Mouse (Mus musculus) ovary, postnatal 14 days (tissue): Measurements from ENCODE around the gene Ccser1.
"Not testable (repeated sequence)": the region's sequence is repeated elsewhere in the genome, so short reads cannot be mapped to it uniquely, and the experiment has no call there.

ENCODE experiments used
- DNase-seq: peaks from one replicate; pipeline ENCODE4 v3.0.0; 2022; ENCODE audit warnings: low spot score

Gene Ccser1

DNA sequence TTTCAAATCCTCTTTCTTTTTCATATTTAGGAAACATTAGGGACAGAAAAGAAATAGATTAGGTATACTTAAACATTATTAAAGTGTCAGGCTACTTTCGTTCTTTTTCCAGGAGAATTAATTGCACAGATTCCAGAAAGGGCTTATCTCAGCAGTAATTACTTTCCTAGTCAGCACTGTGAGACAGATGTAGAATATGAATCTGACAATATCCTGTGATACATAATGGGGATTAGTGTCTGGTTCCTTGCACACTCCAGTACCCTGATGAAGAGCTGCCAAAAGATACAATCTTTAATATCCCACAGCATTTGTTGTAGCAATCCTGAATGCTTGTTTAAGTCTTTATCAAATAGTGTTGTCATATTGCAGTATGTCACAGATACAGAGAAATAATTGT lies 548.9 kb downstream of the Ccser1 start:
- DNase-seq, result no peak

DNA sequence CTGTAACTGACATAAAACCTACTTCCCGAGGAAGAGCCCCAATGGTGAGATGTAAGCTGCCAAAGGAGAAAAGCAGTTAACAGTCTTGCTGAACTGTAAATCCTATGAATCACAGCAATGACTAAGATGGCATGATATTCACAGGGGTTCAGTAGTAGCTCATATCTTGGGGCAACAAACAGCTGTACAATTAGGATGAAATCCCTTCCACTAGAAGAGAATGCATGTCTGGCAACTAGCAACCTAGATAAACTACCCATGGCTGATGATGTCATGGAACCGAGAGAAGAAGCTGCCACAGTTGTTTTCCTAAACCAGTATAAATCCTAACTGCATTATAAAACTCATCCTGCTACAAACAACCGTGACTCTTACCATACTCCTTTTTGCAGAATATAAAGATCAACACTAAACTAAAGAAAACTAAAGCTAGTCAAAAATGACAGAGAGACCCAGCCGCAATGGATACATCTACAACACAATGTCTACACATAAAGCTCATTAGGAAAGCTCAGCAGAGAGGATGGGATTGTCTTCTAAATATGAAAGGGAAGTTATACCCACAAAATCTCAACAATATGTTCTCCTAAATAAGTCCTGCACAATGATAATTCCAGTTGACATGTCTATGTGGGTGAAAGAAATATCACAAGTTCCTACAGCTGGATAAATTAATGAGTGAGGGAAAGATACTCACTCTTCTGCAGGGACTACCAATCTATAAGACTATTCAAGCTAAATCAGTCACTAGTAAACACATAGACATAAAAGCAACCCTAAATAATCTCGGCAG lies 550.2 kb downstream of the Ccser1 start:
- no peak for DNase-seq

DNA sequence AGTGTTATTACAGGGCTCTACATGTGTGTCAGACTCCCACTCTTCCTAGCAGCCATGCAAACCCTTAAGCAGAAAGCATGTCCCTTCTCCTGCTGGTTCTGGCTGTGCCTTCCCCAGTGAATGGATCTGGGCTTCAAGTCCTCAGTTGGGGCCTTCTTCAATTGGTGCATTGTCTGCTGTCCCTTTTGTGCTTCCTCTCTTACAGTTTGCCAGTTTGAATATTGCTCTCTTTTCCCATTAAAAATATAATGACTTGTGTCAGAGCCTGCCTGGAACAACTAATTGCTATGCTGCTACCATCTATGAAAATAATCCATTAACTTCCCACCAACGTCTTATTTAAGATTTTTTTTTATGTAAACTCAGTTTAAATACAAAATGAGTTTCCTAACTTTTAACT lies 566.2 kb downstream of the Ccser1 start:
- no peak for DNase-seq

DNA sequence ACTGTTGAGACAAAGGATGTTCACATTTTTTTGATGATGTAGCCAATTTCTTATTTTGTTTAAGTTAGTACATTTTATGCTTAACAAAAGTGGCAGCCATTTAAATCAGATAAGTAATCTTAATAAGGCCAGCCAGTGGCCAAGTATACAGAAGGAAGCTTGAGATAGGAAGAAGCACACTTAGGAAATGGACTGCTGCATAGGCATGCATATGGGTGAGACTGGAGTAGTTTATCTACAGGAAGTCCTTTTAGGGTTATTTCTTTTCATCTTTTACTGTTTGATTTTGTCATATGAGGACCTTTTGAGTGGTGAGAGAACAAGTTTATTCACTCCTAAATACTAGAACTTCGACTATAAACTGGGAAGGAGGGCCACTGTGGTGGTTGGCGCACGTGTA lies 582.0 kb downstream of the Ccser1 start:
- DNase-seq, result no peak

DNA sequence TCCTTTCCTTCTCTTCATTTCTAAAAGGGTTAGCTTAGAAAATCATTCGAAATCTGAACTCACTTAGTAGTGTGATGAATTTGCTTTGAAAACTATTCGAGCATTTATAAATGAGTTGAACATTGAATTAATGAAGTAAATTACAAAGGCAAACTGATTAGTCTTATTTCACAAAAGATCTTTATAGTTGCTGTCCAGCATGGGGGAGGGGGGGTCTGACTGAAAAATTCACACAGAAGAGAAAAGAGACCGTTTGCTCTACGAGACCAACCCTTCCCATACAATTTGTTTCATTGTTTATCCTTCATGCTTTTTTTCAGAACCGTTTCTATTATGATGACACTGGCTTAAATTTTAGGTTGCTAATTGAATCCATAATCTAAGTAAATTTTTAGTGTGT lies 583.3 kb downstream of the Ccser1 start:
- no peak for DNase-seq

DNA sequence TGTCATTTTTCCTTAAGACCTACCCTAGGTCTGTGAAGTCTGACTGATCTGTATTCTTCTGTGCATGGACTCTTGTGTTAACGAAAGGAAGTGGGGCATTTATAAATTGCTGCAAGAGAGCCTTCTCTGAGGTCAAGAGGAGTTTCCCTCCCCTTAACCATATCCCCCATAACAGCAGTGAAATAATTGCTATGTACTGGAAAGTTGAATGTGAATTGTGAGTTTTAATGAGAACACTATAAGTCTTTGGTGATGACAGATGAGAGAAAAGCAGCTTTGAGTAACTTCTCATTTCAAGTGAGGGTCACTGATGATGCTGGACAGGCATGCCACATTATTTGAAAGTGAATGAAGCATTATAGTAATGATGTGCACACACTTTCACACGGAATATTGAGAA lies 585.7 kb downstream of the Ccser1 start:
- no peak for DNase-seq

DNA sequence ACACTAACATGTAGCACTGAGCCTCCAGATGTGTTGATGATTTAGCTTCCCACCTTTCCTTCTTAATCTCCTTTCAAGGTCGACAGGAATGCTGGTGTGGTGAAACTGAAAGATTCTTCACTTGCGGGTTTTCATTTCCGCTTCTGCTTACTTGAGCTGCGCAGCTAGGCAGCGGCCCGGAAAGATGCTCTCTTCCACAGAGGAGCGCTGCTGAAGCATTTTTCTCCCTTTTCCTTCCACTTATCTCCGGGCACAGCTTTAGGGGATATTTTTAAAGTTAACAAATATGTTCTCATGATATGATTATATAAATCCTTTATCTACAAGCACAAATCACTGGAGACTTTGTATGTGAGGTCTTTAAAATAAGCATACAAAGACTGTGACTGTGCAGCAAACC lies 587.0 kb downstream of the Ccser1 start:
- no peak for DNase-seq

DNA sequence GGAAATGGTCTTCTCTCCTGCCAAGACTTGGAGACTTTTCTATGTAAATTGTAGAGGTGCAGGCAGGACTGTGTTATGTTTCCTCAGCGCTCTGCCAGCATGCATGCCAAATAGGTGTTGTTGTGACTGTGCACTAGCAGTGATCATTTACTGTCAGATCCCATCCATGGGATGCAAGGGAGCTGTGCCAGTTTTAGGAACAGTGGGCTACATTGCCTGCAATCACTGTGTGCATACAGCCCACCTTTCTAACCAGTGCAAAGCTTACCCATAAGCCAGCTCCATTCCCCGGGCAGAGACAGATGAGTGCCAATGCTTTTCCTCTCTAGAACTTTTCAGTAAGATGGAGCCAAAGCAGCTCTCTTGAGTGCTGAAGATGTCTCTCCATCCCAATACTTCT lies 606.6 kb downstream of the Ccser1 start:
- DNase-seq, result no peak

DNA sequence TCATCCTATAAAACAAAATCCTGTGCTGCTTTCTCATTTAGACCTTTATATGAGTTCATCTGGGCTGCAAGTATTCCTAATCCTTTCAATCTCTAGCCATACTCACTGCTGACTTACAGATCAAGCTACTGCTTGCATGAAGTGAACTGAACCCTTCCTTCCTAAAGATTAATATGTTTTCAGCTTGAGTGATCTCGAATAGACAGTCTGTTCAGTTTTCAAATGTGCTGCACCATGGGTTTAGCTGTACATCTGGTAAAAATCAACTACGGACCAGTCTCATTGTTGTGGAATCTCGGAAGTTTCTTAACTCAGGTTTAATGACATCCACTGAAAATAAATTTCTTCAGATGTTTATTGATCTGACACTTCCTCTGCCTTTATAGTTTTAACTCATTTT lies 620.8 kb downstream of the Ccser1 start:
- DNase-seq, result no peak

DNA sequence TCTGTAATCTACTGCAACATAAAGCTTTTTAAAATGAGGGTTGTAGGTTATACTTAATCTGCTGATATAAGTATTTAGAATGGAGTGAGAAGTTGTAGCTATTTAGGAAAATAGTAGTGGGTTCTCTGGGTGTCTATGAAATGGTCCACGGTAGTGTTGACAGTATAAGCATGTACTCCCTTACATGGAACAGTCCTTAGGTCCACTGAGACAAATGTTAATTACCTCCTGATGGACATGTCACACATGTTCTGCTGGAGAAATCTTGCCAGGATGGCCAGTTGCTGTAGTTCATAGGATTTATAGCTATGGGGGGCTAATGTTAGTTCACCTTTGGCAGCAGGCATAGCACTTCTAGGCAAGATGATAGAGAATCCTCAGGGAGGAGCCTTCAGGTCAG lies 625.4 kb downstream of the Ccser1 start:
- DNase-seq, result no peak

DNA sequence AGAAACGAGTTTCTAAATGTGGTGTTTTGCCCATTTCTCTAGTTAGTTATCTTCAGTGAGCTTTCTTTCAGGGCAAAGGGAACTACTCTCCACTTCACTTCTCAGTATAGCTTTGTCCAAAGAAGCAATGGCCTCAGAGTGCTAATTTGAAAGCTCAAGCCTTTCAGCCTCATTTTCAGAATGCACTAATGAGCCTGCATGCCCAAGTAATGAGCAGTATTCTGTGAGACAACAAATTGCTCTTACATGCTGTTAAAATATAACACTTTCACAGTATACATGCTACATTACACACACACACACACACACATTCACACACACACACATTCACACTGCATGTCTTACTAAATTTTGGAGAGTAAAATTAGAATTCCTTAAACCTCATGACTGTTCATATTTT lies 637.6 kb downstream of the Ccser1 start:
- DNase-seq, result no peak

DNA sequence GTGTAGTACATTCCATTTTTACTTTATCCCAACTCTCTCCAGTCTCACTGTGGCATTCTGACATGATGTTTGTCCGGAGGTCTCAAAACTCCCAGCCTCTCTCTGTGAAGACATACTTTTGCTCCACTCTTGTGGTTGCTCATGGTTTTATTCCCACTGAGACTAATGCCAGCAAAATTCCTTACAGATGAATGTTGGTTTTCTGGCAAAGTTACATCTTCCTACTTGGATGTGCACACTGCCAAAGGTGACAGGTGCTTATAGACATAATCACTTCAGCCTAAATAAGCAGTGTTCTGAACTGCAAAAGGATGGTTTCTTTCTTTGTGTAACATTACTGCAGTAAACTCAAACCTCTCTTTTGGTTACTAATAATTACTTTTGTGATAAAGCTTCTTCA lies 696.2 kb downstream of the Ccser1 start:
- no peak for DNase-seq

DNA sequence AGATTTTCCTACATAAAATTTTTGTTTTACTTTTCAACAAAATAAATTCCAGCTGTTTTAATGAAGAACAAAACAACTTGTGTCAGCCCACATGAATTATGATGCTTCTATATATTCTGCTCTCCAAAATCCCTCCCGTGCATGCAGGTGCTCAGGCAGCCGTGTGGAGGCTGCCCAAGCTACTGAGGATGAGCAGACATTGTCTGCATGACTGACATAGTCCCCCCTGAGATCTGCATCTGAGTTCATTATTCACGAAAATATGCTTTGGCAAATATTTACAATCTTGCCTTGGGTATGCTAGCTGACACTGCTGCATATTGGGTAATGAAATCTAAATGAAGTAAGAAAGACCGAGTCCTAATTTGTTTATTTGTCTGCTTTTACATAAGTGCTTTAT lies 718.1 kb downstream of the Ccser1 start:
- DNase-seq, result no peak

DNA sequence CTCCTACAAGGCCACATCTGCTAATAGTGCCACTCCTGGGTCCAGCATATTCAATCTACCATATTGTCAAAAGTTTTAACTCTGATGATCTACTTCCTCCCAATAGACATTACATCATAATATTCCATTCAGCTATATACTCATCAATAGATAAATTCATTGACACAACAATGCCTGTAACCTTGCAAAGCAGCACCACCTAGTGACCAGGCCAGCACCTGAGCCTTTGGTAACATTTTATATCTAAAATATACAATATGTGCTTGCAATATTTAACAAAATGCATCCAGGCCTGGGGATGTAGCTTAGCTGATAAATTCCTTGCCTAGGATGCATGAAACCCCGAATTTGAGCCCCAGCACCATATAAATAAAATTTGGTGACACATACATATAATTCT lies 722.6 kb downstream of the Ccser1 start:
- DNase-seq, result no peak

DNA sequence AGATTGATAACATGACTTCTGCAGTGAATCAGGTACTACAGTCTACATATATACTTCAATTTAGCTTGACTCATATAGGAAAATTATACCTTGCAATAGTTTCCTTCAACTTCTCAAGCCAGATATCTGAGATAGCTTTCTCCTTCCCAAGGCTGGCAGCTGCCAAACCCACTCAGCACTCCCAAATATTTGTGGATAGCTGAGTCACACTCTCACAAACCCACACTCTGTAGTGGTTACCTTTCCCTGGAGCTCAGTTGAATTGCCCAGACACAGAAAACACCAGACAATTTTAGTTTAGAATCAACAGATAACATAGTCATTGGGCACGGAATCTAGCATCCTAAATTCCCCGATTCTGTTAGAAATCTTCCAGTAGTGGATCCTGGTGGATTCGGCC lies 732.8 kb downstream of the Ccser1 start:
- no peak for DNase-seq

DNA sequence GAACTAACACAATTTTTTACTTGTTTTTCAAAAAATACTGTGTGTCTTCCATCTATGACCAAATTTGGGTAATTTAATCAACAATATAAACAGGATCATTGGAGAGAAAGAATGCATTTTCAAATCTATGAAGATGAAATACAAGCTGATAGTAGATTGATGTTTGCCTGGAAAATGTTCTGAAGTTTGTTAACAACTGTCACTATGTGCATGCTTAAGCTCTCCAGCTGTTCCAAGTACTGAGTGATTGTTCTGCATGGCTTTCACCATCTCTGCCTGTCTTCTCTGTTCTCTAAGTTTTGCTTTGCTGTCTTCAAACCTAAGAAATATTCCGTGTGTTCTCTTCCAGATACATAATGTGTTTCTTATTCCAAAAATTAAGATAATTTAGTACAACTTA lies 751.5 kb downstream of the Ccser1 start:
- DNase-seq, result no peak

DNA sequence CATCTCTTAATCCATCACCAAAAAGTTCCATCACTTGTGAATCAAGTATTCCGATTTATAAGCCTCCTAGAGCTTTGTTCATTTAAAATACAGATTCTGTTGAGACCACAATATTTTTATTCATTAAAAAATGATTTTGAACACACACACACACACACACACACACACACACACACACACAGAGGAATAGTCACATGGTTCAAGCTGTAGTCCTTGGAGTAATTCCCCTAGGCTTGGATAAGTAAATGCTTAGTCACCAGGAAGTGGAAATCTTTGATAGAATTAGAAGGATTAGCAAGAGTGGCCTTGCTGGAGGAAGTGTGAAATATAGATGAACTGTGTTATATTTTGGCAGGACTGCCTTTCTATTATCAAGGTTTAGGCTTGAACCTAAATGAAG lies 756.5 kb downstream of the Ccser1 start:
- no peak for DNase-seq

DNA sequence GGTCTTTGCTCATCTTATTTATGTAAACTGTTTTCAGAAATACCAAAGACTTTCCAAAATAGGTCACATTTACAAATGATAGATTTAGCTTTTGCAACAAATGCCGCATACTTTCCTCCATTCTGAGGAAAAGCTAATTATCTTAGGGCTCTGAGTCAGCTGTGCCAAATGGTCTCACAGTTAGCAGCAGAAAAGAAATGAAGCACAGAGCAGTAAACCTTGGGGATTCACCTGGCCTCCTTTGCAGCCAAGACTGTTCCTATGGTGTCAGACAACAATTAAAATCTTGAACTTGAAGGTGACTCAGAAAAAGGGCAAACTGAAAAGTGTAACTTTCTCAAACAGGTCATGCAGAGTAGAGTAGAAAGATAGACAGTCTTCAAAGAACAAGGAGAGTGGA lies 759.1 kb downstream of the Ccser1 start:
- no peak for DNase-seq

DNA sequence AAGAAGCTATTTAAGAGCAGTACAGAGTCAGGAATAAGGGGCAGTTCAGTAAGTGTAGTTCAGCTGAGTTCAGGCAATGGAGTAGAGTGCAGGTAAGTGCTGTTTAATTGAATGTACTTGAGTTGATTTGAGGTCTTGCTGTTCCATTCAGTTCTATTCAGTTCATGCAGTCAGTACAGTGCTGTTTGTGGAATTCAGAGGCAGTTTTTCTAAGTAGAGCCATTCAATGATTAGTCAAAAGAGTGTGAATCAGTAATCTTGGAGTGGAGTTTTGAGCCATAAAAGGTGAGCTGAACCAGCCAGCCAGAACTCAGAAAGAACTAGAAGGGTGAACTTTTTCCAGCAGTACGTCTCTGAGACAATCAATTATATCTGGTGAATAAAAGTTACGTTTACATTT lies 773.6 kb downstream of the Ccser1 start:
- no peak for DNase-seq

DNA sequence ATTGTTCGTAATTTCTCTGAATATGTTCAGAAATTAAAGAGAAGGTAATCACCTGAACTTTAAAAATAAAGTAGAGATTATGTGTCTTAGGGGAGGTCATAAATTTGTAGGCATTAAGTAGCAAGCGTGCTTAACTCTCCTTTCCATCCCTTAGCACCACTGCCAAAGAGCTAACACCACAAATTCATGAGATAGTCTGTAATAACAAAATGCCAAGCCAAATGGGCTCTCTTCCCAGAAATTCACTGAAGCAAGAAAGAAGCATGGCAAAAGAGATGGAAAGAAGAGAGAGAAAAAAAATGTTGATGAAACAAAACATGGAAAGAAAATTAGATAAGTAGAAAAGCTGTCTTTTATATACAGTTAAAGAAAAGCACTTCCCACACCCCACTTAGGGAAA lies 796.8 kb downstream of the Ccser1 start:
- DNase-seq, result no peak

DNA sequence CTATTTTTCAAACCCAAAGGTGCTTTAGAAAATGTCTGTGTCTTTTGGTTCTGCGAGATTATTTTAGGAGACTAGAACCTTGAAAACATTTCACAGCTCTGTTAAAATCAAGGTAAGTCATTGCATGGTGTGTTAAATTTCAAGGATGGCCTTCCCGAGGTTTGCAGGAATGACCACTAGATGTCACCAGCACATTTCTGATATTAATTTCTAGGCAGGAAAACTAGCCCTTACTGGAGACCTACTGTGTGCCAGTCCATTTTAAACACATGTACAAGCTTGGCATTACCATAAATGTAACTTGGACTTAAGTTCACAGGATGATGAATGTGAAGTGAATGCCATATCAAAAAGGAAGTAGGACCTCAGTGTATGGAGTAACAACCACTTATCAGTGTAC lies 798.3 kb downstream of the Ccser1 start:
- DNase-seq, result no peak

DNA sequence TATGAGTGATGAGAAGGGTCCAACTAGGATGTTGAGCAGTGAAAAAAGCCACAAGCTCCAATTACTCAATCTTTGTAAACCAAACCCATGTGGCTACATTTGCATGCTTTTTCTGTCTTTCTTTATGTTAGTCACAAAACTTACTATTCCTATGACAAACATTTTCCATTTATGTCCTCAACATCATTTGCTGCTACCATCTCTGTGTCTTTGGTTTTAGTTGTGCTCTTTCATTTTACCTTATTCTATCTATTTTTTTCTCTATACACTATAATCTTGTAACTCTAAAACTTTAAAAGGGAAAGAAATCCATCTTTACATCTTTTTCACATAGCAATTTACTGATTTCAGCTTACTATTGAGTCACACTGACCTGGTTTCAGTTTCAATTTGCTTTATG lies 834.2 kb downstream of the Ccser1 start:
- DNase-seq, result no peak

DNA sequence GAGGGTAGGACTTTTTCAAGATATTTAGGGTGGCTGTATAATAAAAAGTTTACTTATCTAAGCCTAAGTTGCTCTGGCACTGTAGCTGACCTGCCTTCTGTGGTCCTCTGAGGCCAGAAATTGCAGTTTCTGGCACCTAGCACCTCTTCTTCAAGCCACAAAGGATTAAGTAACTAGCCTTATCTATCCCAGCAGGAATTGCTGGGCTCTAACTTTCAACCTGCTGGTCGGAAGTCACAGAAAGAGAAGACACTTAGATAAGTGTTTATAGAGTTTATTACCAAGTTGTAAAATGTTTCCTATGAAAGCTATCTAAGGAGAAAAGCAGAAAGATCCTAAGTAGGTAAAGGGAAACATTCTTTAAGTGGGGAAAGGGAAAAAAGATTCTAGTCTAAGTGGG lies 864.3 kb downstream of the Ccser1 start:
- DNase-seq, result no peak

DNA sequence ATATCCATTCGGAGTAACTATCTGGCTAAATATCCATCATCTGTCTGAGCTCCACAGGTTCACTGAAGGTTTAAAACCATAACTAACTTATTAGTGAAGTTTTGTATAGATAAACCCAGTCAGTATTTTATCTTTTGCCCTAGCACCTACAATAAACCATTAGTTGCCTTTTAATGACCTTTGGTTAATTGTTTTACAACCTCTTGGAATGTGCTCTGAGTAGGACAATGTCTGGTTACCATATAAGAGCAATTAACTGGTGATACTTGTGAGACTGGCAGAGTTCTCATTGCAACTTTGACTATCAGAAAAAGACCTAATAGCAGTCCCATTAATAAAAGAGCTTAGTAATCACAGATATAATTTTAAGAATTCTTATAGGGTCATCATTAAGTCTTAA lies 864.9 kb downstream of the Ccser1 start:
- not testable (repeated sequence) for DNase-seq

DNA sequence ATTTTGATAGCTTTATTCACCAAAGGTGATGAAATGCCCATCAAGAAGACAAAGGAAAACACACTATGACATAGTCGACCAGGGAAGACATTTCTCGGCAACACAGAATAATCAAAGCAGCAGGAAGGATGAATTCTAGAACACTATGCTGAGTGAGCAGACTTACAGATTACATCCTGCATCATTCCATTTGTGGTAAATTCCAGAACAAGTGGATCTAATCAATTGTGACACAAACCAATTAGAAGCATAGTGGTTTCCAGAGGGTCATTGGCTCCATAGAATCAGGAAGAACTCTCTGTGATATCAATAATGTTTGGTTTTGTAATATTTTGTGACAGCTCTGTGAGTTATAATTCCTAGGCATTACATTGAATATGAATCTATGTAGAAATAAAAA lies 875.2 kb downstream of the Ccser1 start:
- DNase-seq, result no peak
